Mouse (Mus musculus): ENCODE data around the gene Mrpl16.

Gene Mrpl16

DNA sequence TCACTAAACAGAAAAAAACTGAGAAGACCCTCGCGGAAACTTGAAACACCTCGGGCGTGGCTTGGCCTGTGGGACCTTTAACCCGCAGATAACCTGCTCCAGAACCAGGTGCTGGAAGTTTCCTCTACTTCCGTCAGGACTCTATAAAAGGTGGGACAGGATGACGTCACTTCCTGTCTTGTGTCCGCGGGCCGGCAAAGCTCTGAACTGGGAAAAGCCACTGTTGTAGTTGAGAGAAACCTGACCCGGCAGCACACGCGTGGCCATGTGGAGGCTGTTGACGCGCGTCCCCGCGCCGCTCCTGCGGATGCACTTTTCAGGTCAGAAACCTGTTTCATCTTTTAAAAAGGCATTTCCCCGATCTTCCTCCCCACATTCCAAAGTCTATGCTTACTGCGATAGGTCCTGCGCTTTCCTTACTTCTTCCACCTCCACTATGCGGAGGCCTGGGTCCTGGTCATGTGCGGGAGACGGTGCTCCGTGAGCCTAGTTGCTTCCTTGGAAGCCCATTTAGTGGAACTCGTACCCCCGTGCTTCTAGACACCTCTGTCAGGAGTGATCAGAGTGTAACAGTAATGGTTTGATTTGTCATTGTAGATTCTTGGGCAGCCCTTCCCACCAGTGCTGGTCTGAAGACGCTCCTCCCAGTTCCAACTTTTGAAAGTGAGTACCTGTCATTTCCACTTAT, at the start of gene Mrpl16:
Mrpl16 (plus strand) TSS at position 187 of the 688 bp plus-strand sequence.
- peak; percentile 92 for DNase-seq

GRCm38 (mm10) chr19:11723870-11724269, 46.3 kb upstream of the Mrpl16 start:
- DNase-seq = no peak

GRCm38 (mm10) chr19:11724275-11724674, 45.9 kb upstream of the Mrpl16 start:
- DNase-seq = no peak

DNA sequence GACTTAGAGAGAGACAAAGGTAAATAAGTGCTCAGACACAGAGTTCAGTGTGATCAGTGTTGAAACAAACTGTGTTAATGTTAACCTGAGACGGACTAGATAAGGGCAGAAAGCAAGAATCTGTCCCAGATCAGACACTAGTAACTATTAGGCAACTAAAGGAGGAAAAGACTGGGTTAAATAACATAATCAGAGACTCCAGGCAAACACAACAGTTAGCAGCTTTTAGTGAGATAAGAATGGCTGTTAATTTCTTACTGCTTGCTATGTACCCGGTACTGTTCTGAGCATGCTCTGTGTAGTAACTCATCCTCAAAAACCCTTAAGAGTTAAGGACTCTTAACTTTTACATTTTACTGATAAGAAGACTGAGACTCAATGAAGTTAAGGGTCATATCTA, 44.3 kb upstream of the Mrpl16 start:
- no peak for DNase-seq

- no peak for DNase-seq
Observed at GRCm38 (mm10) chr19:11727304-11727703, 42.9 kb upstream of the Mrpl16 start.

- no peak for DNase-seq
Observed at GRCm38 (mm10) chr19:11730278-11730677, 39.9 kb upstream of the Mrpl16 start.

GRCm38 (mm10) chr19:11736455-11736854, 33.7 kb upstream of the Mrpl16 start:
- no peak for DNase-seq

GRCm38 (mm10) chr19:11745680-11746079, 24.5 kb upstream of the Mrpl16 start:
- DNase-seq = no peak

DNA sequence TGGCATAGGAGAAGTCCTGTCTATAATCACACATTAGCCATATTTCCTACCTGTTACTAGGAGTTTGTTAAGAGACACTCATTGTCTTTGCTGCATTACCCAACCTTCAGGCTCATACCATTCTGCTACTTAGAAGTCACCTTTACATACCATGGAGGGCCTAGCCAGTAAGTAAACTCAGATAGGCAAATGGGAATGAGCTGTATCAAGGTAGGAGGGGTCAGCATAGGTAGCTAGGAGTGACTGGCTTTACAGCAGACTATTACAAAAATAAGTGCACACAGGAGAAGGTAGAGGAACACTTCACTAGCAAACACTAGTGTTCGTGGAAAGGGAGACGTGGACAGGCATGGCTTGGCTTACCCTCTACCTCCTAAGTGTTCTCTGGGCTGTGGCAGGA, 22.9 kb upstream of the Mrpl16 start, which contains the start of gene Gif:
Gif (plus strand) TSS at position 257 of the 400 bp plus-strand sequence.
- DNase-seq = no peak

DNA sequence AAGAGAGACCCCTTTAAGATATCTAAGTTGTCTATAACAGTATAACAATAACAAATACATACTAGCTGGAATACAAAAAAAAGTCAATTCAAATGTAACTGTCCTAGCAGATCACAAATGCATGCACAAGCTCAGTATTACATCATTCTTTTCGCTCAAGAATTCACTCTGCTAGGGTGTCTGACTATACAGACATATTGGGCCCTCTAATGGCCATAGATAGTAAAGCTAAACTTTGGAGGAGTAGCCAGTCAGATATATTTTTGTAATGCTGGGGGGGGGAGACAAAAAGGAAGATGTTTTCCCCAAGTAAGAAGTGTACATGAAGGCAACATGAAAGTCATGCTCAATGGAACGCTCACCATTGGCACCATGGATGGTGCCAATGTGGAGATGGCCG, 5.1 kb upstream of the Mrpl16 start:
- DNase-seq = no peak

DNA sequence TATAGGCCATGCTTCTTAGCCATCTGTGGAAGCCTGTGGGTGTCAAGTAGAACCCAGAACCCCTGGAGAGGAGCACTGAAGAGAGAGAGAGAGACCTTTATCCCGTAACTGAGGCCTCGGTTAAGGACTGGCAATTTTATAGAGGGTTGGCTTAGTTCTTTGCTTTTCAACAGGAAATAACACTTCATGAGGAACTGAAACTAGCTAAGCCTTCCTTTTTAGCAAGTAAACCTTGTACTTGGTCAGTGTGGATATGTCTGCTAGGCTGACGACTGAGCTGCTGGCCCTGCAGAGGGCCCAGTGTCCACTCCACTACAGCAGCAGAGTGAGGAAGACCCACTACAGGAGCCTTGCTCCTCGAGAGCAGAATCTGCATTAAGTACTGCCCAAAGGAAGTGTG, 3.8 kb upstream of the Mrpl16 start:
- no peak for DNase-seq

DNA sequence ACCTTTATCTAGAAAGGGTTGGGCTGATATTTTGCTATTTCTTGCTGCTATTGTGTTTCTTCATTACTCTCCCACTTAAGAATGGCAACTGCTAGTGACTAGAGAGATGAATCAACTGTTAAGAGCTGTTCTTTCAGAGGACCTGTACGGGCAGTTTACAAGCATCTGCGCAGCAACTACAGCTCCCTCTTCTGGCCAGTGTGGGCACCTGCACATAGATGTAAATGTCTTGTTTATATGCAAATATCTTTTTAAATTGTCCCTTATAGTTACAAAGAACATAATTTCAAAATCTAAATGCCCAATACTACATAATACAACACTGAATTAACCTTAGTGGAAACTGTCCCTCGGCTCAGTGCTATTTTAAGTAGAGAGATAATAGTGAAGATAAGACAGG, 2.0 kb upstream of the Mrpl16 start:
- DNase-seq = no peak

DNA sequence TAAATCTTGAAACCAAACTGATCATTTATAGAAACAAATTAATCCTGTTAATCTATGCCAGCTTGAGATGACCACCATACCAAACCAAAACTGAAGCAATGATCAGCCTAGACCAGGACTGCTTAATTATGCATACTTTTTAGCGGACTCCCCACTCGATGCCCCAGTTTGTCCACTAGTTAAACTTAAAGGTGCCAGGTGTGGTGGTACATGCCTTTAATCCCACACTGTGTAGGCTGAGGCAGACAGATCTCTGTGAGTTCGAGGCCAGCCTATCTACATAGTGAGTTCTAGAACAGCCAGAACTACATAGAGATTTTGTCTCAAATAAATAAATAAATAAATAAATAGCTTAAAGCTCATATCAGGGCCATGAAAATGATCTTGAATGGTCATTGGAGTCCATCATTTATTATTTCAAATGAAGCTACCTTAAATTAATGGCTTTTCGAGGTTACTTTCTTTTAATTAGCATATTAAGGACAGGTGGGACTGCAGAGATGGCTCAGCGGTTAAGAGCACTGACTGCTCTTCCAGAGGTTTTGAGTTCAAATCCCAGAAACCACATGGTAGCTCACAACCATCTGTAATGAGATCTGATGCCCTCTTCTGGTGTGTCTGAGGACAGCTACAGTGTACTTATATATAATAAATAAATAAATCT, 802 bp upstream of the Mrpl16 start:
- DNase-seq = no peak

- peak; percentile 70 for DNase-seq
Observed at GRCm38 (mm10) chr19:11777191-11777865, 7.1 kb downstream of the Mrpl16 start.

GRCm38 (mm10) chr19:11785409-11786154, 15.4 kb downstream of the Mrpl16 start:
- no peak for DNase-seq

GRCm38 (mm10) chr19:11787826-11788225, 17.6 kb downstream of the Mrpl16 start:
- DNase-seq = no peak

DNA sequence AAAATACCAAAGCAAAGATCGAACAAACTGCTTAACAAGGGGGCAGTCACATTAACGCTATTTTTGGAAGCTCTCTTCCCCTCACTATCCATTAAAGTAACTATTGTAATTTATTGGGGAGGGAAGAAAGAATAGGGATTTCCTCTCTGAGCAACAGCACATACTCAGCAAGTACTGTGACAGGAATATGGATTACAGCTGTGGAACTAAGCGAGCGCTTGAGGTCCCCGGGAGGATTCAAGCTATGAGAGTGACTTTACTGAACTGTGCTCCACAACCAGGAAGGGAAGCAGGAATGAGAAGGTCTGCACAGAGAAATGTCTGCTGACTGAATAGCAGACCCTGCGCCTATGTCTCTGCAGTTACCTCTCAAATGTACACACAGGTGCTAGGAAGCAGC, 18.7 kb downstream of the Mrpl16 start:
- DNase-seq = peak; percentile 8

GRCm38 (mm10) chr19:11791825-11792224, 21.6 kb downstream of the Mrpl16 start:
- no peak for DNase-seq

GRCm38 (mm10) chr19:11793741-11794359, 23.7 kb downstream of the Mrpl16 start:
- DNase-seq = no peak

GRCm38 (mm10) chr19:11794447-11794846, 24.3 kb downstream of the Mrpl16 start:
- DNase-seq = no peak

GRCm38 (mm10) chr19:11800531-11801315, 30.5 kb downstream of the Mrpl16 start:
- DNase-seq = no peak

DNA sequence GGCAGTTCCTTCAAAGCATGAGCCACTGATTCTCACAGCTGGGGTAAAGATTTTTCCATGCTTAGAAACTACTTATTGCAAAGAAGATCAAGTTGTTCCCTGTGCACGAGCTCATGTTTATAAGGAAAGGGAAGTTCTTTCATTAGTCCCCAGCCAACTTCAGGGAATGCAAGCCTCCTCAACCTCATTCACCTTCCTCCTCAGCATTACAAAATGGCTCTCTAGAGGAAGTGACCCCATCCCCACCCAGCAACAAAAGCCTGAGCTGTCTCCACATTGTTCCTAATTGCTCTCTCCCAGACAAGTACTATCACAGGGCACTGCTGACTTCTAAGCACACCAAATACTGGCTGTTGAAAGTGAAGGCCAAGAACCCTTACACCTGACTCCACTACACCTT, 34.2 kb downstream of the Mrpl16 start:
- DNase-seq = no peak
